Mouse (Mus musculus) megakaryocyte-erythroid progenitor cell, adult 5-6 weeks (primary cell): Measurements from ENCODE around the gene Olfr599. TPM values are rescaled to one million over a fixed set of nuclear protein-coding genes. Genes with fewer than 3 reads are reported as not detected.
"Not testable (repeated sequence)": the region's sequence is repeated elsewhere in the genome, so short reads cannot be mapped to it uniquely, and the experiment has no call there.

Source experiments
- ATAC-seq: replicated peaks from 2 replicates; pipeline ENCODE4 v1.8.0; 2016; ENCODE audit warnings: mild to moderate bottlenecking, inconsistent platforms; ENCODE audit not compliant: severe bottlenecking, poor library complexity, low FRiP score, low TSS enrichment
- total RNA-seq, 2 experiments: library from RNA; stranded (forward) in 1 of 2; stranded (reverse) in 1 of 2; fragments of 200-1000, 215-1000 nt in 1 of 2; fragments of >200 nt in 1 of 2; fragmentation: Nextera tagmentation in 1 of 2; gene quantifications; 2 replicates each; pipeline ENCODE4 v1.2.3; 2014 to 2017

Gene Olfr599
- total RNA-seq (2014; fragmentation: Nextera tagmentation) (not detected in 2 replicates), total RNA-seq (2017) (not detected in 2 replicates)

GRCm38 (mm10) chr7:103335617-103336016 lies at the start of gene Olfr599:
TSS of gene Olfr599 (plus strand) at chr7:103335917.
- no peak for ATAC-seq

DNA sequence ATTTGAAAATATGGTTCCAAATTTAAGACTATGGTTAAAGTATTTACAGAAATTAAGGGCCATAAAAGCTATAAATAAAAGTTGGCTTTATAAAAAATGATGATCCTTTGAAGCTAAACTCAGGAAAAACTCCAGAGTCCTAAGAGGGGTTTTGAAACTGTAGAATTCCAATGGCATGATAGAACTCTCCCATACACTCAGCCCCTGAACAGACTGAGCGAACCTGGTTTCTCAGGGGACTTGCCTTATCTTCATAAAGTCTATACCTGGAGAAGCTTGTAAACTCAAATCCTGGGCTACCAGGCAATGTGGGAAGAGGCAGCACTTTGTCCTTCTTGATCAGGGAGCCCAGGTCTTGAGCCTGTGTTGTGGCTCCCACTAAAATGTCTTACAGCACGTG lies 30.4 kb upstream of the Olfr599 start, which contains the start of gene Olfr596:
Olfr596 (plus strand) TSS at position 301 of the 400 bp plus-strand sequence.
- not testable (repeated sequence) for ATAC-seq

GRCm38 (mm10) chr7:103316015-103316414 lies 19.7 kb upstream of the Olfr599 start, which contains the start of gene Olfr597:
TSS of gene Olfr597 (plus strand) at chr7:103316315.
- ATAC-seq, result not testable (repeated sequence)

DNA sequence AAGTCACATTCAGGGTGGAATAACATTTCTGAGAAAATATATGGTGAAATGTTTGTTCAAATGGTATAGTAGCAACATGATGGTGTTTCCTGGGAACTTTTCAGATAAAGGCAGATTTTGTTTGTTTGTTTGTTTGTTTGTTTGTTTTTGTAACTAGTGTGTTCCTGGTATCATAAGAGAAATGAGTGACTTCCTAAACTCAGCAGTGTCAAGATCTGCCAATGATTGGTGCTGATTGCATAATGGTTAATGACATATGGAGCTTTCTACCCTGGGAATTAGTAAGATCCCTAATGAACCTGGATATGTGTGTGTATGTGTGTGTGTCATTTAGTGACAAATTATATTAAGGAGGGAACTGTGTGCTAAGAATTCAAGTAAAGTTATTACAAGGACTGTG lies 12.4 kb upstream of the Olfr599 start, which contains the start of gene Olfr598:
Olfr598 (plus strand) TSS at position 301 of the 400 bp plus-strand sequence.
- no peak for ATAC-seq

DNA sequence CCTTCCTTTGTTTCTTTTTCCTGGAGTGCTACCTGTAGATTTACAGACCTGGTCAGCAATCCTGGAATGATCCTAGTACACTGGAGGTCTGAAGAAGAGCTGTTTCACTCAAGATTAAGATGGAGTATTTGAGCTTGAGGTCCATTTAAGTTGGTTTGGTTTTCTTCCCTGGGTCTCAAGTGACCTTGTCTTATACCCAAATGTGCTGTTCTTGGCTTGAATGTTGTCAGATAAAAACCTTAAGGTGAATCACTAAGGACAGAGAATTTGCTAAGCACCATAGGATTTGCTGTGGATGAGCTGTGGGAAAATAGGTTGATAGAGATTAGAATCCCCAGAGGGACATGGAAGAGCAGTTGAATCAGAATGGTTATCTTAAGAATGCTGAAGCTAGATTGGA lies 13.9 kb downstream of the Olfr599 start, which contains the start of gene Olfr600:
Olfr600 (minus strand) TSS at position 101 of the 400 bp plus-strand sequence.
- ATAC-seq, result no peak

- ATAC-seq, result no peak
Observed at GRCm38 (mm10) chr7:103362555-103362954, 26.8 kb downstream of the Olfr599 start, which contains the start of gene Olfr601. TSS of gene Olfr601 (minus strand) at chr7:103362655.

GRCm38 (mm10) chr7:103386077-103386476 lies 50.4 kb downstream of the Olfr599 start, which contains the start of gene Olfr603:
TSS of gene Olfr603 (minus strand) at chr7:103386177.
- ATAC-seq, result no peak

Other genes starting within 250 kb of the Olfr599 start
- not detected in 2 replicates for gene Olfr585, start 238.2 kb upstream of the Olfr599 start, total RNA-seq (2014; fragmentation: Nextera tagmentation)
- not detected in 2 replicates for gene Olfr585, start 238.2 kb upstream of the Olfr599 start, total RNA-seq (2017)
- not detected in 2 replicates for gene Olfr586, start 210.3 kb upstream of the Olfr599 start, total RNA-seq (2014; fragmentation: Nextera tagmentation)
- gene Olfr586, start 210.3 kb upstream of the Olfr599 start, total RNA-seq (2017), result not detected in 2 replicates
- gene Olfr588-ps1, start 195.0 kb upstream of the Olfr599 start, total RNA-seq (2014; fragmentation: Nextera tagmentation), result not detected in 2 replicates
- gene Olfr588-ps1, start 195.0 kb upstream of the Olfr599 start, total RNA-seq (2017), result not detected in 2 replicates
- gene Olfr589, start 179.6 kb upstream of the Olfr599 start, total RNA-seq (2014; fragmentation: Nextera tagmentation), result not detected in 2 replicates
- gene Olfr589, start 179.6 kb upstream of the Olfr599 start, total RNA-seq (2017), result not detected in 2 replicates
- not detected in 2 replicates for gene Olfr591, start 157.6 kb upstream of the Olfr599 start, total RNA-seq (2014; fragmentation: Nextera tagmentation)
- gene Olfr591, start 157.6 kb upstream of the Olfr599 start, total RNA-seq (2017), result not detected in 2 replicates
- not detected in 2 replicates for gene Olfr592, start 151.1 kb upstream of the Olfr599 start, total RNA-seq (2014; fragmentation: Nextera tagmentation)
- not detected in 2 replicates for gene Olfr592, start 151.1 kb upstream of the Olfr599 start, total RNA-seq (2017)
- not detected in 2 replicates for gene Olfr593, start 124.1 kb upstream of the Olfr599 start, total RNA-seq (2014; fragmentation: Nextera tagmentation)
- gene Olfr593, start 124.1 kb upstream of the Olfr599 start, total RNA-seq (2017), result not detected in 2 replicates
- not detected in 2 replicates for gene Olfr594, start 118.9 kb upstream of the Olfr599 start, total RNA-seq (2014; fragmentation: Nextera tagmentation)
- not detected in 2 replicates for gene Olfr594, start 118.9 kb upstream of the Olfr599 start, total RNA-seq (2017)
- gene Usp17ld, start 83.4 kb upstream of the Olfr599 start, total RNA-seq (2014; fragmentation: Nextera tagmentation), result not detected in 2 replicates
- not detected in 2 replicates for gene Usp17ld, start 83.4 kb upstream of the Olfr599 start, total RNA-seq (2017)
- gene Olfr596, start 30.3 kb upstream of the Olfr599 start, total RNA-seq (2014; fragmentation: Nextera tagmentation), result not detected in 2 replicates
- not detected in 2 replicates for gene Olfr596, start 30.3 kb upstream of the Olfr599 start, total RNA-seq (2017)
- gene Olfr597, start 19.6 kb upstream of the Olfr599 start, total RNA-seq (2014; fragmentation: Nextera tagmentation), result not detected in 2 replicates
- not detected in 2 replicates for gene Olfr597, start 19.6 kb upstream of the Olfr599 start, total RNA-seq (2017)
- not detected in 2 replicates for gene Olfr598, start 12.3 kb upstream of the Olfr599 start, total RNA-seq (2014; fragmentation: Nextera tagmentation)
- not detected in 2 replicates for gene Olfr598, start 12.3 kb upstream of the Olfr599 start, total RNA-seq (2017)
- gene Olfr600, start 13.8 kb downstream of the Olfr599 start, total RNA-seq (2014; fragmentation: Nextera tagmentation), result not detected in 2 replicates
- gene Olfr600, start 13.8 kb downstream of the Olfr599 start, total RNA-seq (2017), result not detected in 2 replicates
- not detected in 2 replicates for gene Olfr601, start 26.7 kb downstream of the Olfr599 start, total RNA-seq (2014; fragmentation: Nextera tagmentation)
- not detected in 2 replicates for gene Olfr601, start 26.7 kb downstream of the Olfr599 start, total RNA-seq (2017)
- gene Olfr603, start 50.3 kb downstream of the Olfr599 start, total RNA-seq (2014; fragmentation: Nextera tagmentation), result not detected in 2 replicates
- gene Olfr603, start 50.3 kb downstream of the Olfr599 start, total RNA-seq (2017), result not detected in 2 replicates
- not detected in 2 replicates for gene Usp17lc, start 79.2 kb downstream of the Olfr599 start, total RNA-seq (2014; fragmentation: Nextera tagmentation)
- not detected in 2 replicates for gene Usp17lc, start 79.2 kb downstream of the Olfr599 start, total RNA-seq (2017)
- gene Olfr605, start 109.5 kb downstream of the Olfr599 start, total RNA-seq (2014; fragmentation: Nextera tagmentation), result not detected in 2 replicates
- gene Olfr605, start 109.5 kb downstream of the Olfr599 start, total RNA-seq (2017), result not detected in 2 replicates
- gene Olfr606, start 113.1 kb downstream of the Olfr599 start, total RNA-seq (2014; fragmentation: Nextera tagmentation), result not detected in 2 replicates
- not detected in 2 replicates for gene Olfr606, start 113.1 kb downstream of the Olfr599 start, total RNA-seq (2017)
- not detected in 2 replicates for gene Olfr607, start 128.2 kb downstream of the Olfr599 start, total RNA-seq (2014; fragmentation: Nextera tagmentation)
- not detected in 2 replicates for gene Olfr607, start 128.2 kb downstream of the Olfr599 start, total RNA-seq (2017)
- not detected in 2 replicates for gene Olfr608, start 134.0 kb downstream of the Olfr599 start, total RNA-seq (2014; fragmentation: Nextera tagmentation)
- gene Olfr608, start 134.0 kb downstream of the Olfr599 start, total RNA-seq (2017), result not detected in 2 replicates
- gene Olfr609, start 162.1 kb downstream of the Olfr599 start, total RNA-seq (2014; fragmentation: Nextera tagmentation), result not detected in 2 replicates
- not detected in 2 replicates for gene Olfr609, start 162.1 kb downstream of the Olfr599 start, total RNA-seq (2017)
- gene Olfr610, start 176.2 kb downstream of the Olfr599 start, total RNA-seq (2014; fragmentation: Nextera tagmentation), result not detected in 2 replicates
- gene Olfr610, start 176.2 kb downstream of the Olfr599 start, total RNA-seq (2017), result not detected in 2 replicates
- not detected in 2 replicates for gene Olfr611, start 184.9 kb downstream of the Olfr599 start, total RNA-seq (2014; fragmentation: Nextera tagmentation)
- not detected in 2 replicates for gene Olfr611, start 184.9 kb downstream of the Olfr599 start, total RNA-seq (2017)
- not detected in 2 replicates for gene Olfr612, start 206.8 kb downstream of the Olfr599 start, total RNA-seq (2014; fragmentation: Nextera tagmentation)
- gene Olfr612, start 206.8 kb downstream of the Olfr599 start, total RNA-seq (2017), result not detected in 2 replicates
- not detected in 2 replicates for gene Olfr613, start 212.2 kb downstream of the Olfr599 start, total RNA-seq (2014; fragmentation: Nextera tagmentation)
- not detected in 2 replicates for gene Olfr613, start 212.2 kb downstream of the Olfr599 start, total RNA-seq (2017)
- not detected in 2 replicates for gene Olfr615, start 220.2 kb downstream of the Olfr599 start, total RNA-seq (2014; fragmentation: Nextera tagmentation)
- gene Olfr615, start 220.2 kb downstream of the Olfr599 start, total RNA-seq (2017), result not detected in 2 replicates
- not detected in 2 replicates for gene Olfr616, start 233.2 kb downstream of the Olfr599 start, total RNA-seq (2014; fragmentation: Nextera tagmentation)
- gene Olfr616, start 233.2 kb downstream of the Olfr599 start, total RNA-seq (2017), result not detected in 2 replicates
- gene Olfr617, start 237.1 kb downstream of the Olfr599 start, total RNA-seq (2014; fragmentation: Nextera tagmentation), result not detected in 2 replicates
- not detected in 2 replicates for gene Olfr617, start 237.1 kb downstream of the Olfr599 start, total RNA-seq (2017)